Comparison of ENCODE assay signal across 12 mouse cellular contexts in genomic region chr1:128643316-128643776, GRCm38 (mm10). TPM values are rescaled to one million over a fixed set of nuclear protein-coding genes. Genes with fewer than 3 reads are reported as not detected.
DNase-seq lines count a peak whose midpoint lies in the region; ATAC-seq and TF ChIP-seq lines count a peak whose summit lies in the region.
"Had no signal": no experiment of that assay in that cellular context is flagged by ENCODE, and none has a peak within 500 bp of the region (broad histone marks: within the 10 kb centered on the region; RNA-seq: fewer than 3 reads in every experiment).

No protein-coding gene starts in this region.

- no peak overlapping the region for H3K4me2 ChIP-seq in forebrain, embryonic 12.5 days
- H3K4me2 ChIP-seq in forebrain, embryonic 13.5 days = no peak overlapping the region
- H3K4me2 ChIP-seq in kidney, embryonic 15.5 days = no peak overlapping the region
- H3K4me2 ChIP-seq in stomach, embryonic 14.5 days (replicated peaks; ENCODE audit: low read depth, low read length) = no peak overlapping the region; the same call in 1 of the 2 replicates
- no peak overlapping the region for H3K4me2 ChIP-seq in stomach, postnatal 0 days (replicated peaks; ENCODE audit: low read depth)
- H3K4me2 ChIP-seq: limb, embryonic 15.5 days had no signal

- H3K27me3 ChIP-seq in forebrain, embryonic 12.5 days = 0 out of 2 replicates have a peak, but pooled peaks cover under 1% of the 10 kb centered on the region
- no peaks in the 10 kb centered on the region for H3K27me3 ChIP-seq in forebrain, embryonic 13.5 days
- H3K27me3 ChIP-seq in kidney, embryonic 15.5 days = no peaks in the 10 kb centered on the region
- H3K27me3 ChIP-seq in stomach, embryonic 14.5 days (ENCODE audit: control insufficient read depth, insufficient read depth, low read length) = no peaks in the 10 kb centered on the region
- H3K27me3 ChIP-seq in stomach, postnatal 0 days (ENCODE audit: control insufficient read depth, insufficient read depth, low read length) = no peaks in the 10 kb centered on the region
- H3K27me3 ChIP-seq: limb, embryonic 15.5 days had no signal

- H3K27ac ChIP-seq in forebrain, embryonic 12.5 days = 0 out of 2 replicates have a peak overlapping the region, but pooled peaks have one; percentile 0
- no peak overlapping the region for H3K27ac ChIP-seq in forebrain, embryonic 13.5 days
- peak overlapping the region; percentile 56 for H3K27ac ChIP-seq in kidney, embryonic 15.5 days
- H3K27ac ChIP-seq in stomach, embryonic 14.5 days (ENCODE audit: low read length) = 0 out of 2 replicates have a peak overlapping the region, but pooled peaks have one; percentile 55
- no peak overlapping the region for H3K27ac ChIP-seq in stomach, postnatal 0 days (replicated peaks)
- H3K27ac ChIP-seq: limb, embryonic 15.5 days had no signal

- no peak for TF ChIP-seq EP300 in stomach, postnatal 0 days (optimal IDR thresholded peaks at IDR 0.05)

- peak overlapping the region; percentile 17; the same call in 1 of the 2 replicates for H3K9ac ChIP-seq in forebrain, embryonic 12.5 days
- no peak overlapping the region for H3K9ac ChIP-seq in forebrain, embryonic 13.5 days
- no peak overlapping the region for H3K9ac ChIP-seq in kidney, embryonic 15.5 days
- H3K9ac ChIP-seq in stomach, embryonic 14.5 days (replicated peaks; ENCODE audit: low read depth, low read length) = no peak overlapping the region
- H3K9ac ChIP-seq in stomach, postnatal 0 days (ENCODE audit: low read length) = no peak overlapping the region
- H3K9ac ChIP-seq: limb, embryonic 15.5 days had no signal

- ATAC-seq in forebrain, embryonic 12.5 days (ENCODE audit: low FRiP score) = no peak
- no peak for ATAC-seq in forebrain, embryonic 13.5 days
- ATAC-seq in kidney, embryonic 15.5 days (replicated peaks; ENCODE audit: low FRiP score) = peak; percentile 65
- ATAC-seq in stomach, embryonic 14.5 days (ENCODE audit: insufficient number of reproducible peaks, insufficient read depth, low FRiP score, low read depth) = peak; percentile 31; the same call in 1 of the 2 replicates
- ATAC-seq in stomach, postnatal 0 days (ENCODE audit: low FRiP score, low TSS enrichment) = no peak
- ATAC-seq in megakaryocyte-erythroid progenitor cell, adult 5-6 weeks (replicated peaks; ENCODE audit: low FRiP score, low TSS enrichment, poor library complexity, severe bottlenecking) = no peak

- no peak for DNase-seq in kidney, postnatal 25 days
- no peak for DNase-seq in stomach, postnatal 0 days (ENCODE audit: low spot score)
- DNase-seq in right cerebral cortex, postnatal 25 days = no peak
- DNase-seq: cerebellum, postnatal 10 days had no signal

- no peaks in the 10 kb centered on the region for H3K9me3 ChIP-seq in forebrain, embryonic 12.5 days
- no peaks in the 10 kb centered on the region for H3K9me3 ChIP-seq in forebrain, embryonic 13.5 days (replicated peaks)
- no peaks in the 10 kb centered on the region for H3K9me3 ChIP-seq in kidney, embryonic 15.5 days (replicated peaks)
- no peaks in the 10 kb centered on the region for H3K9me3 ChIP-seq in stomach, embryonic 14.5 days (ENCODE audit: control insufficient read depth, low read depth, low read length)
- H3K9me3 ChIP-seq in stomach, postnatal 0 days (ENCODE audit: control insufficient read depth, low read length) = no peaks in the 10 kb centered on the region
- H3K9me3 ChIP-seq: limb, embryonic 15.5 days had no signal

- no peaks in the 10 kb centered on the region for H3K36me3 ChIP-seq in forebrain, embryonic 12.5 days (replicated peaks)
- no peaks in the 10 kb centered on the region for H3K36me3 ChIP-seq in forebrain, embryonic 13.5 days (ENCODE audit: poor library complexity, severe bottlenecking)
- H3K36me3 ChIP-seq in kidney, embryonic 15.5 days = no peaks in the 10 kb centered on the region
- no peaks in the 10 kb centered on the region for H3K36me3 ChIP-seq in stomach, embryonic 14.5 days (ENCODE audit: control insufficient read depth, insufficient read depth, low read length)
- H3K36me3 ChIP-seq in stomach, postnatal 0 days (ENCODE audit: control insufficient read depth, insufficient read depth, low read length) = no peaks in the 10 kb centered on the region
- H3K36me3 ChIP-seq: G1E; limb, embryonic 15.5 days had no signal

- peaks cover 24% of the 10 kb centered on the region for H3K4me1 ChIP-seq in forebrain, embryonic 12.5 days
- peaks cover 20% of the 10 kb centered on the region for H3K4me1 ChIP-seq in forebrain, embryonic 13.5 days
- peaks cover 27% of the 10 kb centered on the region for H3K4me1 ChIP-seq in kidney, embryonic 15.5 days
- peaks cover 17% of the 10 kb centered on the region; the same call in 1 of the 2 replicates for H3K4me1 ChIP-seq in stomach, embryonic 14.5 days (ENCODE audit: control insufficient read depth, insufficient read depth, low read length)
- H3K4me1 ChIP-seq in stomach, postnatal 0 days (replicated peaks; ENCODE audit: control insufficient read depth, insufficient read depth) = no peaks in the 10 kb centered on the region; the same call in 1 of the 2 replicates

- no peak for TF ChIP-seq CTCF in stomach, postnatal 0 days (IDR thresholded peaks at IDR 0.05; ENCODE audit: low read depth)

- H3K4me3 ChIP-seq in forebrain, embryonic 12.5 days (replicated peaks) = no peak overlapping the region
- no peak overlapping the region for H3K4me3 ChIP-seq in forebrain, embryonic 13.5 days
- no peak overlapping the region for H3K4me3 ChIP-seq in kidney, embryonic 15.5 days (replicated peaks)
- no peak overlapping the region for H3K4me3 ChIP-seq in stomach, embryonic 14.5 days (ENCODE audit: low read depth, low read length)
- H3K4me3 ChIP-seq in stomach, postnatal 0 days (ENCODE audit: low read depth, low read length) = no peak overlapping the region
- H3K4me3 ChIP-seq: limb, embryonic 15.5 days; megakaryocyte, embryonic 14.5 days had no signal

- 2% methylated on average over 4 of the region's 4 CpGs for WGBS in forebrain, embryonic 12.5 days
- 4% methylated on average over 4 of the region's 4 CpGs for WGBS in forebrain, embryonic 13.5 days
- WGBS in kidney, embryonic 15.5 days = 4% methylated on average over 4 of the region's 4 CpGs
- WGBS in stomach, embryonic 14.5 days = 4% methylated on average over 4 of the region's 4 CpGs
- 9% methylated on average over 4 of the region's 4 CpGs for WGBS in stomach, postnatal 0 days

RNA-seq across cellular contexts. Expression of gene Cxcr4, which starts 51.3 kb away (rescaled TPM):
- 9.5 and 10.1 TPM in 2 replicates for polyA plus RNA-seq in forebrain, embryonic 12.5 days (2016; fragmentation: Nextera tagmentation; extraction: Ambion mirVana)
- 5.8 and 9.1 TPM in 2 replicates for polyA plus RNA-seq in forebrain, embryonic 13.5 days (2015; fragmentation: Nextera tagmentation; extraction: Ambion mirVana)
- polyA plus RNA-seq in kidney, embryonic 15.5 days (2015; fragmentation: Nextera tagmentation; extraction: Ambion mirVana) = 8.8 and 9.8 TPM in 2 replicates
- polyA plus RNA-seq in stomach, embryonic 14.5 days (2014; fragmentation: Nextera tagmentation; extraction: Ambion mirVana) = 12.8 and 14.1 TPM in 2 replicates
- 1.6 and 2.0 TPM in 2 replicates for polyA plus RNA-seq in stomach, postnatal 0 days (2015; fragmentation: Nextera tagmentation; extraction: Ambion mirVana)
- total RNA-seq in megakaryocyte-erythroid progenitor cell, adult 5-6 weeks (2014; fragmentation: Nextera tagmentation) = 29.9 and 35.0 TPM in 2 replicates
- total RNA-seq in megakaryocyte-erythroid progenitor cell, adult 5-6 weeks (2017) = 22.7 and 29.0 TPM in 2 replicates
- polyA plus RNA-seq: G1E had no signal

Comparison
In these comparisons a context has a peak if more than half of its experiments do, and no peak if none do; other contexts are left out.
1. ATAC-seq: peak in kidney, embryonic 15.5 days (single experiment) and stomach, embryonic 14.5 days (single experiment); none in forebrain, embryonic 12.5 days (single experiment), forebrain, embryonic 13.5 days (single experiment), stomach, postnatal 0 days (single experiment) and megakaryocyte-erythroid progenitor cell, adult 5-6 weeks (single experiment).
2. H3K27ac ChIP-seq: peak in forebrain, embryonic 12.5 days (single experiment), kidney, embryonic 15.5 days (single experiment) and stomach, embryonic 14.5 days (single experiment); none in forebrain, embryonic 13.5 days (single experiment) and stomach, postnatal 0 days (single experiment).